Mouse (Mus musculus) lung, postnatal 4 days (tissue): ENCODE results near the gene Zfp811.

Source experiments
- DNase-seq, 2 experiments: peaks; one replicate each; pipeline ENCODE4 v3.0.0; 2021

The Zfp811 gene

GRCm38 (mm10) chr17:32752813-32753360 lies 56.8 kb downstream of the Zfp811 start:
- no peak for DNase-seq

DNA sequence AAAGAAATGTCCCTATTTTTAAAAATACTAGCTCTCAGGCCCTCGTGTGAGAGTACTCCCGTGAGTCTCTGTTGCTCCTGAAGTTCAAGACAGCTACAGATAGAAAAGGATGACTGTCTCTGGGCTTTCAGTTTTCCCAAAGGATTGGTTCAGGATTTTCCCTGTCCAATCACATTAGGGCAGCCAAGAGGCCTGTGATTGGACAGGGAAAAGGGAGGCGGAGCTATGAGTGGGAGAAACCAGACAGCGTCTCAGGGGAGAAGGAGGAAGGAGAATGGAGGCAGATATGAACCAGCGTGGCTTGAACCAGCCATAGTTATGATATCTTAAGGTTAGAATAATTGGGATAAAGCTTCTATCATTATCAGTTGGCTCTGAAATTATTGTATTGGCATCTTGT lies 59.1 kb downstream of the Zfp811 start:
- no peak for DNase-seq
